Mouse (Mus musculus) intestine, embryonic 15.5 days (tissue): ENCODE measurements around the gene Pdk2. TPM values are rescaled to one million over a fixed set of nuclear protein-coding genes. Genes with fewer than 3 reads are reported as not detected.

Experiments
- ATAC-seq: fragments of 200-750 bp; cut with Nextera tagmentation; 2 replicates; pipeline ENCODE4 v1.8.0; 2017; ENCODE audit warnings: moderate TSS enrichment, moderate library complexity
- H3K27ac ChIP-seq: fragments of 300-500 bp; sonication (generic); 2 replicates; pipeline ENCODE4 v1.5.1; 2015; ENCODE audit warnings: mild to moderate bottlenecking, inconsistent platforms
- H3K27me3 ChIP-seq: fragments of 300-500 bp; sonication (generic); replicated peaks from 2 replicates; pipeline ENCODE4 v1.6.1; 2015; ENCODE audit warnings: inconsistent platforms
- H3K36me3 ChIP-seq: fragments of 300-500 bp; sonication (generic); 2 replicates; pipeline ENCODE4 v1.6.1; 2015; ENCODE audit warnings: inconsistent platforms
- H3K4me1 ChIP-seq: fragments of 300-500 bp; sonication (generic); replicated peaks from 2 replicates; pipeline ENCODE4 v1.6.1; 2015; ENCODE audit warnings: inconsistent platforms
- H3K4me2 ChIP-seq: fragments of 300-500 bp; sonication (generic); replicated peaks from 2 replicates; pipeline ENCODE4 v1.6.1; 2015; ENCODE audit warnings: mild to moderate bottlenecking, inconsistent platforms
- H3K4me3 ChIP-seq: fragments of 300-500 bp; sonication (generic); replicated peaks from 2 replicates; pipeline ENCODE4 v1.5.1; 2015; ENCODE audit warnings: inconsistent platforms
- H3K9ac ChIP-seq: fragments of 300-500 bp; sonication (generic); 2 replicates; pipeline ENCODE4 v1.6.1; 2015; ENCODE audit warnings: inconsistent platforms
- H3K9me3 ChIP-seq: fragments of 300-500 bp; sonication (generic); 2 replicates; pipeline ENCODE4 v1.6.1; 2016; ENCODE audit warnings: inconsistent platforms
- WGBS: fragments of 180-500 bp; shearing (Covaris S2); methylation state at CpG from one replicate; pipeline ENCODE4 v1.1.7; 2015; 5-methylcytosine and 5-hydroxymethylcytosine counted together
- polyA plus RNA-seq: library from polyadenylated mRNA; unstranded; fragments of >200 nt; fragmentation: Nextera tagmentation; extraction: Ambion mirVana; gene quantifications from 2 replicates; pipeline ENCODE4 v1.2.1, GENCODE M21; 2015

Gene Pdk2
- polyA plus RNA-seq, 1 experiment from 2014 or later: 30.8 TPM

DNA sequence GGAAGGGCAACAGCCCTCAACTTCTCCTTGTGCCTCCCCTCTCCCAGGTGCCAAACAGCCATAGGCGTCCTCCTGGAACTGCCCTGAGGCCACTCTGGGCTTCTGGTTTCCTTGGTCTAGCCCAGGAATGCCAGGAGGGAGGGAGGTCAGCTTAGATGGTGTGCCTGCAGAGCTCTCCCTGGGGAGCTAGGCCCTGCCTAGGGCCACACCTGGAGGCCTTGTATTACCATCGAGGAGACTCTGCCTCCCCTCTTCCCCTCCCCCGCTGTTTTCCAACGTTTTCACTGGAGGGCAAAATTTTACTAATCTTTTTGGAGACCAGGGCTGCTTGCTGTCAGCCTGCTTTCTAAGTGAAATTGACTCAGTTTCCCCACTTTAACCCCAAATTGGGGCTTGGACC, 35.1 kb downstream of the Pdk2 start:
- H3K9me3 ChIP-seq: no peaks in the 10 kb centered on the region
- peak overlapping the region; percentile 73 for H3K4me2 ChIP-seq
- WGBS: 44% methylated on average over 4 of the region's 4 CpGs
- H3K27ac ChIP-seq: 0 out of 2 replicates have a peak overlapping the region, but pooled peaks have one; percentile 71
- no peak for ATAC-seq
- H3K4me1 ChIP-seq: peaks cover 30% of the 10 kb centered on the region
- peak overlapping the region; percentile 42; the same call in 1 of the 2 replicates for H3K9ac ChIP-seq
- H3K27me3 ChIP-seq: no peaks in the 10 kb centered on the region
- peaks cover 21% of the 10 kb centered on the region for H3K36me3 ChIP-seq
- peak overlapping the region; percentile 40 for H3K4me3 ChIP-seq

DNA sequence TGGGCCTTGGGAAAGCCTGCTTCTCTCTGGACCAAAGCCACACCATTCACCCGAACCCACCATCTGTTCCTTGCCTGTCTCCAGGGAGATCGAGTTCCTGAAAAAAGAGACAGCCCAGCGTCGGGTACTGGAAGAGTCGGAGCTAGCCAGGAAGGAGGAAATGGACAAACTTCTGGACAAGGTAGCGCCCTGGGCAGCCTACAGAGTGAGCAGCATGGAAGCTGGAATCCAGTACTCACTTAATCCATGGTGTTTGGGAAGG, 36.3 kb downstream of the Pdk2 start:
- H3K4me2 ChIP-seq: no peak overlapping the region
- no peak overlapping the region for H3K9ac ChIP-seq
- WGBS: 65% methylated on average over 6 of the region's 6 CpGs
- no peak overlapping the region for H3K4me3 ChIP-seq
- H3K36me3 ChIP-seq: peaks cover 21% of the 10 kb centered on the region
- H3K27me3 ChIP-seq: no peaks in the 10 kb centered on the region
- H3K4me1 ChIP-seq: peaks cover 41% of the 10 kb centered on the region
- H3K27ac ChIP-seq: no peak overlapping the region
- H3K9me3 ChIP-seq: no peaks in the 10 kb centered on the region
- ATAC-seq: no peak

DNA sequence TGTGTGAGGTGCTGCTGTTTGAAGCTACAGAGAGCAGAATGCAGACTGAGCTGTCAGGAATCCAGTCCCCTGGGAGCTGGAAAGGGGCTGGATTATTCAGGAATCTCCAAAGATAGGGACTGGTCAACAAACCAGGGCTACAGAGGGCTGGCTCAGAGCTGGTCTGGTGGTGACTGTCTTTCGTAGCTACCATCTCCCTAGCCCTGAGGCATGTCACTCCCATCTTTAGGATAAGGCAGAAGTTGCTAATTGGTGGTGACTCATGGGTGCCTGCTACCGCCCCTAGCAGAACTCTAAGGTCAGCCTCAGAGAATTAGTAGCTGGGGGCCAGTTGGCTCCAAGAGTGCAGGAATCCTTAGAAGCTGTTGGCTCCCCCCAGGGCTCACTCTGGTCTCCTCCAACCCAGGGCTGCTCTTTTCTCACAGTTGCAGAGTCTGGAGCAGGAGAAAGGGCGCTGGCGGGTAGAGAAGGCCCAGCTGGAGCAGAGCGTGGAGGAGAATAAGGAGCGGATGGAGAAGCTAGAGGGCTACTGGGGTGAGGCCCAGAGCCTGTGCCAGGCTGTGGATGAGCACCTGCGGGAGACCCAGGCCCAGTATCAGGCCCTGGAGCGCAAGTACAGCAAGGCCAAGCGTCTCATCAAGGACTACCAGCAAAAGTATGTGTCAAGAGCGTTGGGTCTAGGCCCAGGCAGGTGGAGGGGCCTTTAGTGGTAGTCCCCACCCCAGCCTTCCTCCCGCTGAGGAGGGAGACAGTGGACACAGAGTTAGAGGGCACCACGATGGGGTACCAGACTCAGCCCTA, 36.8 kb downstream of the Pdk2 start:
- Histone ChIP-seq H3K27me3 (no peaks in the 10 kb centered on the region), H3K9me3 (no peaks in the 10 kb centered on the region), H3K4me3 (no peak overlapping the region), H3K9ac (no peak overlapping the region), H3K27ac (no peak overlapping the region), H3K36me3 (peaks cover 25% of the 10 kb centered on the region), H3K4me2 (no peak overlapping the region), H3K4me1 (peaks cover 38% of the 10 kb centered on the region)
- no peak for ATAC-seq
- WGBS: 81% methylated on average over 12 of the region's 12 CpGs

GRCm38 (mm10) chr11:95002705-95003104, 38.4 kb downstream of the Pdk2 start:
- Histone ChIP-seq H3K4me2 (no peak overlapping the region), H3K27me3 (no peaks in the 10 kb centered on the region), H3K4me1 (peaks cover 35% of the 10 kb centered on the region), H3K27ac (no peak overlapping the region), H3K36me3 (peaks cover 33% of the 10 kb centered on the region), H3K9ac (no peak overlapping the region), H3K4me3 (no peak overlapping the region), H3K9me3 (no peaks in the 10 kb centered on the region)
- 94% methylated on average over 8 of the region's 8 CpGs for WGBS
- no peak for ATAC-seq

DNA sequence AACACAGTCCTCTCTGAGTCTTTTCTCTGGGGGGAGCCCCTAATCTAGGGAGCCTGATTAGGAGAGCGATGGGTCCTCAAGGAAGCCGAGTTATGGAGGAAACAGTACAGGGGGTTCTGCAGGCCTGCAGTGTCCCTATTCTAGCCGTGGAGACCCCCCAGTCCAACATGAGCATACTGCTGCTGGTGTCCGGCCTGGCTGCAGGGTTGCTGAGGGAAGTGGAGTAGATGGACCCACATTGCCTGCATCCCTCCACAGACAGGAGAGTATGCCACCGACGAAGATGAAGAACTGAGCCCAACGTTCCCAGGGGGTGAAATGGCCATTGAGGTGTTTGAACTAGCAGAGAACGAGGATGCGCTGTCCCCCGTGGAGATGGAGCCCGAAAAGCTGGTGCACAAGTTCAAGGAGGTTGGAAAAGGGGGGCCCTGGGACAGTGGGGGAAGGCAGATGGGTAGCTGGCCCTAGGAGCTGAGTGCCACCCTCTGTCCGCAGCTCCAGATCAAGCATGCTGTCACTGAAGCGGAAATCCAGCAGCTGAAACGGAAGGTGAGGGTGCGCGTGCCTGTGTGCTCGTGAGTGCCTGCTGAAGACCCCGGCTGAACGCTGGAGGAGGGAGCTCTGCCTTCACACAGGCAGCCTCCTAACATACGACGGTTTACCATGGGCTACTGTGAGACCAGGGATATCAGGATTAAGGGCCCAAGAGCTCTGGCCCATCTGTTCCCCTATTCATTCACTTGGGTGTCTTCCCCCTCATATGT, 39.4 kb downstream of the Pdk2 start:
- Histone ChIP-seq H3K9ac (no peak overlapping the region), H3K4me3 (no peak overlapping the region), H3K27ac (no peak overlapping the region), H3K4me2 (no peak overlapping the region), H3K4me1 (peaks cover 32% of the 10 kb centered on the region), H3K36me3 (peaks cover 34% of the 10 kb centered on the region), H3K27me3 (no peaks in the 10 kb centered on the region), H3K9me3 (no peaks in the 10 kb centered on the region)
- WGBS: 88% methylated on average over 21 of the region's 21 CpGs
- no peak for ATAC-seq

DNA sequence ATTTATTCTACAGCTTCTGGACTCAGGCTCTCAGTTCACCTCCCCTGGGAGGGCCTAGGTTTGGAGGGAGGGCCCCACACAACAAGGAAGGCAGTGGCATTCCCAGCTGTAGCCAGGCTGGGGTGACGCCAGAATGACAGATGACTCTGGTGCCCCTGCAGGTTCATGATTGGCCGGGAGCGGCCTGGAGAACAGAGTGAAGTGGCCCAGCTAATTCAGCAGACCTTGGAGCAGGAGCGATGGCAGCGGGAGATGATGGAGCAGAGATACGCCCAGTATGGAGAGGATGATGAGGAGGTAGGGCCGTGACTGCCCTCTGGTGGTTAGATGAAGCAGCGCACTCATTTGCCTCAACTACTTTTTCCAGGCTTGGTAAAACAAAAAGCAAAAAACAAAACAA, 40.1 kb downstream of the Pdk2 start:
- H3K9me3 ChIP-seq: no peaks in the 10 kb centered on the region
- no peak overlapping the region for H3K4me2 ChIP-seq
- no peaks in the 10 kb centered on the region for H3K27me3 ChIP-seq
- peak; percentile 46 for ATAC-seq
- peaks cover 29% of the 10 kb centered on the region for H3K4me1 ChIP-seq
- 3% methylated on average over 8 of the region's 8 CpGs for WGBS
- H3K36me3 ChIP-seq: peaks cover 39% of the 10 kb centered on the region
- H3K9ac ChIP-seq: no peak overlapping the region
- H3K4me3 ChIP-seq: no peak overlapping the region
- peak overlapping the region; percentile 44 for H3K27ac ChIP-seq

- ATAC-seq: no peak
- H3K27ac ChIP-seq: peak overlapping the region; percentile 44; the same call in 1 of the 2 replicates
Observed at GRCm38 (mm10) chr11:95000548-95000947, 40.6 kb downstream of the Pdk2 start.

DNA sequence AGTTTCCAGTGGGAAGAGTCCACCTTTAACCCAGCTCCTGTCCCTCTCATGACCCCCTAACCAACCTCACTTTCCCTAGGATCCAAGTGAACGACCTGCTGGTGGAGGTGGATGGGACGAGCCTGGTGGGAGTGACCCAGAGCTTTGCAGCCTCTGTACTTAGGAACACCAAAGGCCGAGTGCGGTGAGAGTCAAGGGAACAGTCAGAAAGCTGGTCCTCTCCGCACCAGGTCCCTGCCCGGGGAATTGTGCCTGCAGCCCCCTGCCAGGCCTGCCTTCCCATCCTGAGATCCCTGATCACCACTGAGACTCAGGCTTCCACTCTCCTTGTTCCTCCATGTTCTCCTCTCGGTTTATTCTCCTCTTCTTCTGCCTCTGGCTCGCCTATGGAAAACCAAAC, 41.0 kb downstream of the Pdk2 start:
- ATAC-seq: no peak

More at GRCm38 (mm10) chr11:95000548-95000947, 40.6 kb downstream of the Pdk2 start:
- Histone ChIP-seq H3K4me1 (peaks cover 30% of the 10 kb centered on the region), H3K27me3 (no peaks in the 10 kb centered on the region), H3K9ac (no peak overlapping the region), H3K9me3 (no peaks in the 10 kb centered on the region), H3K36me3 (peaks cover 39% of the 10 kb centered on the region), H3K4me3 (no peak overlapping the region), H3K4me2 (no peak overlapping the region)
- 41% methylated on average over 4 of the region's 4 CpGs for WGBS

DNA sequence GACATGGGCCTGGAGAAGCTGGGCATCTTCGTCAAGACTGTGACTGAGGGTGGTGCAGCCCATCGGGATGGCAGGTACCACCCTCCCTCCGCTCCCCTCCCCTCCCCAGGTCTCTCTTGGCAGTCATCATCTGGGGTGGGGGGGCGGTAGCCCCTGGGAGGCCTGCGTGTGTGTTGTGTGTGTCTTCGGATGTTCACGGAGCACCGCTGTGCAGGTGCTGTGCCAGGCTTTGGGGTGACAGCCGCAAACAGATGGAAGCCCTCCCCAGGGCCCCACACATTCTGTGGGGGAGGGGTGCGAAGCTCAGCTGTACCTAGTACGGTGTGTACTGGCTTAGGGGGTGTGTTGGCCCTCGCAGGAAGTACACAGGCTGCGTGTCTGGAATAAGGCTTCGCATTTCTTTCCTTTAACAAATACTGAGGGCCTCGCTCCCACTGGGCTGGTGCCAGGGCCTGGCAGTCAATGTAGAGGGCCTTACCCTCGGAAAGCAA, 43.1 kb downstream of the Pdk2 start:
- peaks cover 35% of the 10 kb centered on the region for H3K36me3 ChIP-seq
- peaks cover 54% of the 10 kb centered on the region for H3K4me1 ChIP-seq
- H3K9me3 ChIP-seq: no peaks in the 10 kb centered on the region
- H3K4me3 ChIP-seq: no peak overlapping the region
- no peaks in the 10 kb centered on the region for H3K27me3 ChIP-seq
- H3K4me2 ChIP-seq: peak overlapping the region; percentile 26; the same call in 1 of the 2 replicates
- ATAC-seq: 0 out of 2 replicates have a peak, but pooled peaks have one; percentile 11
- no peak overlapping the region for H3K9ac ChIP-seq
- 76% methylated on average over 16 of the region's 16 CpGs for WGBS
- H3K27ac ChIP-seq: 0 out of 2 replicates have a peak overlapping the region, but pooled peaks have one; percentile 17

More for the DNA sequence above, 41.0 kb downstream of the Pdk2 start:
- Histone ChIP-seq H3K4me2 (no peak overlapping the region), H3K4me3 (no peak overlapping the region), H3K9me3 (no peaks in the 10 kb centered on the region), H3K27me3 (no peaks in the 10 kb centered on the region), H3K4me1 (peaks cover 33% of the 10 kb centered on the region), H3K36me3 (peaks cover 38% of the 10 kb centered on the region), H3K27ac (peak overlapping the region; percentile 44; the same call in 1 of the 2 replicates), H3K9ac (no peak overlapping the region)
- WGBS: 66% methylated on average over 8 of the region's 8 CpGs

DNA sequence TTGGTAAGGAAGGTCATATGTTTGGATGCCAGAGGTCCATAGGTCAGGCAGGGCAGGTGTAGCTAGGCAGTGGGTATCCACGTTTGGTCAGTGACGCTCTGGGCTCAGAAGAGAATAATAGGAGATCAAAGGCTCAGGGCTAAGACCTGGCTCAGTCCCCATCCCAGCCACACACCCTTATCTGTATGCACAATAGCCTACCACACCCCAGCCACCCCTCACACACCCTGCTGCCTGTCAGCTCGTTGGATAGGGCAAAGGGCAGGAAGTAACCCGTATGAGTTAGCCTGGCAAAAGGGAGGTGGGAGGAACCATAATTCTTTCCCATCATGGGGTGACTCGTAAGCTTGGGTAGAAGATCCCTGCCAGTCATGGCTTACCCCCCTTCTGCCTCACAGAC, 43.6 kb downstream of the Pdk2 start:
- H3K36me3 ChIP-seq: peaks cover 31% of the 10 kb centered on the region

DNA sequence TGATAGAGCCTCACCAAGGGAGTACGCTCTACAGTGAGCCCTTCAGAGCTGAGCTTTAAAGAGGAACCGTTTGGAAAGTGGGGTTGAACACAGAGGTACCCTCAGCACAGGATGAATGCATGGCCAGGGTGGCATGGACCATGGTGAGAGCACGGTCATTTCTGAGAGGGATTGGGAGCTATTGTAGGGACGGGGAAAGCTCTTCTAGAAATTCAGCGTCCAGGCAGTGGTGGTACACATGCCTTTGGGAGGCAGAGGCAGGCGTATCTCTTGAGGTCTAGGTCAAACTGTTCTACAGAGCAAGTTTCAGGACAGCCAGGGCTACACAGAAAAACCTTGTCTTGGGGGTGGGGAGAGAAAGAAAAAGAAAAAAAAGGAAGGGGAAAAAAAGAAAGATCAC, 44.2 kb downstream of the Pdk2 start:
- Histone ChIP-seq H3K4me1 (peaks cover 65% of the 10 kb centered on the region), H3K9ac (no peak overlapping the region), H3K27me3 (no peaks in the 10 kb centered on the region), H3K4me3 (no peak overlapping the region), H3K4me2 (no peak overlapping the region), H3K9me3 (no peaks in the 10 kb centered on the region), H3K27ac (no peak overlapping the region), H3K36me3 (peaks cover 25% of the 10 kb centered on the region)
- ATAC-seq: no peak
- 91% methylated on average over 6 of the region's 6 CpGs for WGBS

More for the DNA sequence above, 43.6 kb downstream of the Pdk2 start:
- Histone ChIP-seq H3K27ac (0 out of 2 replicates have a peak overlapping the region, but pooled peaks have one; percentile 17), H3K4me1 (peaks cover 59% of the 10 kb centered on the region), H3K9ac (no peak overlapping the region), H3K4me2 (peak overlapping the region; percentile 26; the same call in 1 of the 2 replicates), H3K9me3 (no peaks in the 10 kb centered on the region), H3K4me3 (no peak overlapping the region), H3K27me3 (no peaks in the 10 kb centered on the region)
- peak; percentile 81 for ATAC-seq
- 32% methylated on average over 5 of the region's 5 CpGs for WGBS

DNA sequence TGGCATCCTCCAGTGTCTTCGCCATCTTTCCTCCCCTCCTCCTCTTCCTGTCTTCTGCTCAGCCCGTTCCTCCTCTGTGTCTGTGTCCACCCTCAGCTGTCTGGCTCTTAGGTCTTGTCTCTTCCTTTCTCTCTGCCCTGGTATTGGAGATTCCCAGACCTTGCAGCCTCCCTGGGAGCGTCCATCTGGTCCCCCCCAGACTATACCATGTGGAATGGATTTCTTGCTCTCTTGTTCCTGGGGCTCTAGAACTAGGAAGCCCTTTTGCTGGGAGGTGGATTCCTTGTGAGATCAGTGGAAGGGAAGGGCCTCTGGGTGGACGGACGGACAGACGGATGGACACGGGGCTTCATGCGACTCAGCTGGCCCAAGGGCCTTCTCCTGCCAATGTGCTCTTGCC, 45.1 kb downstream of the Pdk2 start:
- WGBS: 82% methylated on average over 8 of the region's 8 CpGs
- H3K9me3 ChIP-seq: no peaks in the 10 kb centered on the region
- ATAC-seq: no peak

More for the DNA sequence above, 45.1 kb downstream of the Pdk2 start:
- Histone ChIP-seq H3K27me3 (no peaks in the 10 kb centered on the region), H3K36me3 (peaks cover 19% of the 10 kb centered on the region), H3K4me2 (peak overlapping the region; percentile 93), H3K4me1 (peaks cover 66% of the 10 kb centered on the region), H3K27ac (no peak overlapping the region), H3K4me3 (no peak overlapping the region), H3K9ac (no peak overlapping the region)
